Mouse (Mus musculus) embryonic facial prominence, embryonic 10.5 days (tissue): ENCODE results near the gene Gpr152. TPM values are rescaled to one million over a fixed set of nuclear protein-coding genes. Genes with fewer than 3 reads are reported as not detected.

Source experiments
- DNase-seq: peaks from one replicate; pipeline ENCODE4 v3.0.0-alpha.2; 2017; ENCODE audit warnings: low spot score
- H3K27ac ChIP-seq: fragments of 300-500 bp; sonication (generic); replicated peaks from 2 replicates; pipeline ENCODE4 v1.5.1; 2016; ENCODE audit warnings: mild to moderate bottlenecking
- H3K27me3 ChIP-seq: fragments of 300-500 bp; sonication (generic); replicated peaks from 2 replicates; pipeline ENCODE4 v1.6.1; 2016; ENCODE audit warnings: low read depth, mild to moderate bottlenecking; ENCODE audit not compliant: poor library complexity, severe bottlenecking
- H3K36me3 ChIP-seq: fragments of 300-500 bp; sonication (generic); replicated peaks from 2 replicates; pipeline ENCODE4 v1.6.1; 2016; ENCODE audit warnings: mild to moderate bottlenecking, moderate library complexity
- H3K4me1 ChIP-seq: fragments of 300-500 bp; sonication (generic); 2 replicates; pipeline ENCODE4 v1.6.1; 2016
- H3K4me3 ChIP-seq: fragments of 300-500 bp; sonication (generic); 2 replicates; pipeline ENCODE4 v1.5.1; 2016; ENCODE audit warnings: mild to moderate bottlenecking, moderate library complexity
- H3K9me3 ChIP-seq: fragments of 300-500 bp; sonication (generic); 2 replicates; pipeline ENCODE4 v1.6.1; 2016; ENCODE audit warnings: mild to moderate bottlenecking
- WGBS: fragments of 180-500 bp; shearing (Covaris S2); methylation state at CpG from one replicate; pipeline ENCODE4 v1.1.7; 2016; 5-methylcytosine and 5-hydroxymethylcytosine counted together
- polyA plus RNA-seq: library from polyadenylated mRNA; unstranded; fragments of >200 nt; fragmentation: Nextera tagmentation; extraction: Ambion mirVana; gene quantifications from 2 replicates; pipeline ENCODE4 v1.2.1, GENCODE M21; 2016

Gene Gpr152
- polyA plus RNA-seq, result not detected in 2 replicates

GRCm38 (mm10) chr19:4139446-4139845, at the start of gene Gpr152:
Gene Gpr152 (plus strand): TSS chr19:4139787.
- H3K4me1 ChIP-seq, result peaks cover 8% of the 10 kb centered on the region
- no peak for DNase-seq
- no peak within 1 kb of the TSS for H3K4me3 ChIP-seq
- no peaks in the 10 kb centered on the region for H3K36me3 ChIP-seq
- H3K27me3 ChIP-seq, result 0 out of 2 replicates have a peak, but pooled peaks cover 3% of the 10 kb centered on the region
- 0 out of 2 replicates have a peak within 1 kb of the TSS, but pooled peaks have one; percentile 10 for H3K27ac ChIP-seq
- H3K9me3 ChIP-seq, result no peaks in the 10 kb centered on the region
- 73% methylated on average over 2 of the region's 2 CpGs for WGBS

DNA sequence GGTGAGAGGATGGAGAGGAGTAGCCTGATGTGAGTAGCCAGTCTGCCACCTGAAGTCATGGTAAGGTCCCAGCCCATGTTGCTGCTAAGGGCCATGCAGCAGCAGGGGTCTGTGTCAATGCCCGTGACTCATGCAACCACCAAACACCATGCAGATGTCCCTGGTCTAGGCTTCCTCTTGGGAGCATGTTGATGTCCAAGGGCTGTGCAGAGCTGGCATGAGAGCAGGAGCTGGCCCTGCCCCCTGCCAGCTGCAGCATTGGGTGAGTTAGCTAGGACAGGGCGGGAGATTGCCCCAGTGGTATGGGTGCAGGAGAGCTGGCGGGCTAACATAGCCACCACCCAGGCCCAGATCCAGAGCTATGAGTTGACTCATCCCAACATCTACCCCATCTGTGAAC, 49.1 kb upstream of the Gpr152 start:
- Histone ChIP-seq H3K4me1 (no peaks in the 10 kb centered on the region), H3K4me3 (no peak overlapping the region), H3K27me3 (no peaks in the 10 kb centered on the region), H3K36me3 (no peaks in the 10 kb centered on the region), H3K27ac (no peak overlapping the region), H3K9me3 (no peaks in the 10 kb centered on the region)
- no peak for DNase-seq
- 85% methylated on average over 3 of the region's 3 CpGs for WGBS

GRCm38 (mm10) chr19:4091383-4091782, 48.2 kb upstream of the Gpr152 start:
- no peak overlapping the region for H3K4me3 ChIP-seq
- peaks cover 6% of the 10 kb centered on the region for H3K4me1 ChIP-seq
- no peaks in the 10 kb centered on the region for H3K36me3 ChIP-seq
- H3K27me3 ChIP-seq, result no peaks in the 10 kb centered on the region
- WGBS, result 72% methylated on average over 2 of the region's 2 CpGs
- no peak for DNase-seq
- no peak overlapping the region for H3K27ac ChIP-seq
- no peaks in the 10 kb centered on the region for H3K9me3 ChIP-seq

DNA sequence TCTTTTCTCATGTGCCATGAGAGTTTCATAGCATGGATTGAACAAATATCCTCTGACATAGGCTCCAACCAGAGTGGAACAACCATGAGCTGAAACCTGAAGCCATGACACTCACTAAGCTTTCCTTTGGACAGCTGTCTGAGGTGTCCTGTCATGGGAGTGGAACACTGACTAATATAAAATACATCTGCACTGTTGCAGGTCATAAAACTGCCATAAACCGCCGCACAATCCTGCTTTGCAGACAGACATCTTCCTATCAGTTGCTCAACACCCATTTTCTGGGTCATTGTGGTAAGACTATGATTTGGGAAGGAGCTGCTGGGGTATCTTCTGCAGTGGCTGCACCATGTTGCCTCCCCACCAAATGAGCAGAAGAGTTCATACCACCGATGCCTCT, 46.8 kb upstream of the Gpr152 start:
- Histone ChIP-seq H3K9me3 (no peaks in the 10 kb centered on the region), H3K36me3 (no peaks in the 10 kb centered on the region), H3K27me3 (no peaks in the 10 kb centered on the region), H3K4me3 (no peak overlapping the region), H3K27ac (no peak overlapping the region), H3K4me1 (peaks cover 17% of the 10 kb centered on the region)
- no peak for DNase-seq
- WGBS, result 90% methylated on average over 3 of the region's 3 CpGs

DNA sequence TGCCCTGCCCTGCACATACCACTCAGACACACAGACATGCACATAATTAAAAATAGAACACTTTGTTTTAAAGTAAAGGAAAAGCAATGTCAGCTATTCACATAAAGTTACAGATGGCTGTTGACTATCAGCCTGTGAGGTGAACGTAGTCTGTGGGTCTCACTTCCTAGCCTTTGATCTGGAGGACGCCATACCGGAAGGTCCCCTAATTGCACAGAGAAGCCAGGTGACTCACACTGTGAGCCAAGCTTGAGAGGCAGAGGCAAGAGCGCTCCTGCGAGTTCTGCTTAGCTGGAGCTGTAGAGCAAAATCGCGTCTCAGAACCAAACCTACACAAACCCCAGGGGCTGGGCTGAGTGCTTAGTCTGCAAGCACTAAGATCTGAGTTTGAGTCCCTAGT, 45.8 kb upstream of the Gpr152 start:
- Histone ChIP-seq H3K4me3 (no peak overlapping the region), H3K27ac (no peak overlapping the region), H3K9me3 (no peaks in the 10 kb centered on the region), H3K4me1 (peaks cover 28% of the 10 kb centered on the region), H3K27me3 (peaks cover 6% of the 10 kb centered on the region), H3K36me3 (no peaks in the 10 kb centered on the region)
- DNase-seq, result no peak
- 74% methylated on average over 7 of the region's 7 CpGs for WGBS

- 79% methylated on average over 3 of the region's 3 CpGs for WGBS
- H3K27me3 ChIP-seq, result peaks cover 11% of the 10 kb centered on the region
- peaks cover 33% of the 10 kb centered on the region for H3K4me1 ChIP-seq
- H3K27ac ChIP-seq, result no peak overlapping the region
- H3K4me3 ChIP-seq, result no peak overlapping the region
- H3K36me3 ChIP-seq, result no peaks in the 10 kb centered on the region
- no peaks in the 10 kb centered on the region for H3K9me3 ChIP-seq
- no peak for DNase-seq
Measured at GRCm38 (mm10) chr19:4094348-4094747, 45.2 kb upstream of the Gpr152 start.

DNA sequence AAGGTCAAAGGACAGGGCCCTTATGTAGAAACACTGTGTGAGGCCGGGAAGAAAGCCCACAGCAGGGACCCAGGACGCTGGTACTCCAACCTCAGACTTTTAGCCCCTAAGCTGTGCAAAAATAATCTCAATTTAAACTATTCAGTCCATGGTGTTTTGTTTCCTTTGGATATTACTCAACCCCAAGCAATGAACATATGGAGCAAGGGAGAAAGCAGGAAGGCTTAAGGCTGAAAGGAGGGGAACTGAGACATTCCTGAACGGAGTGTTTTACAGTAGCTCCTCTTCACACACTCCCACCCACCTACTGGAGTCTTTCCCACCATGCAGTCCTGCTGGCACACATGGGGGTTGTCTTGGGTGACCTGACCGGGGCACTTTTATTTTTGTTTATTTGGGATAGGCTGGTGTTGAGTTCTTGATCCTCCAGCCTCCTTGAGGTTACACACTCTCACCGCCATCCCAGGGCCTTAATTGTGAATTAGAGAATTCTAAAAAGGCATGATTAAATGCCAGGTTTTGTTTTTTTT, 44.7 kb upstream of the Gpr152 start:
- 79% methylated on average over 5 of the region's 5 CpGs for WGBS
- H3K4me1 ChIP-seq, result peaks cover 38% of the 10 kb centered on the region
- peaks cover 16% of the 10 kb centered on the region for H3K27me3 ChIP-seq
- no peak for DNase-seq
- H3K36me3 ChIP-seq, result no peaks in the 10 kb centered on the region
- no peak overlapping the region for H3K27ac ChIP-seq
- no peaks in the 10 kb centered on the region for H3K9me3 ChIP-seq
- H3K4me3 ChIP-seq, result no peak overlapping the region

DNA sequence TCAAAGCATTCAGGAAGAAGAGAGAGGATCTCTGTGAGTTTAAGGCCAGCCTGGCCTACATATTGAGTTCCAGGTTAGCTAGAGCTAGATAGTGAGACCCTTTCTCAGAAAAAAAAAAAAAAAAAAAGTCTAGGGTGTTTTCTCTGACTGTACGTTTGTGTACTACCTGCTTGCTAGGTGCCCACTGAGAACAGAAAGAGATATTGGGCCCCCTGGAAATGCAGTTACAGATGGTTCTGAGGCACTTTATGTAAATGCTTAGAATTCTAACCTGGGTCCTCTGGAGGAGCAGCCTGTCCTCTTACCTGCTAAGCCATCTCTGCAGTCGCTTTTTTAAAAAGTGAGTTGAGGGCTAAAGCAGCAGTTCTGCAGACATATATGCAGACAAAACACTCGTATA, 43.8 kb upstream of the Gpr152 start:
- H3K27me3 ChIP-seq, result peaks cover 26% of the 10 kb centered on the region
- 69% methylated on average over 3 of the region's 3 CpGs for WGBS
- no peaks in the 10 kb centered on the region for H3K36me3 ChIP-seq
- no peak overlapping the region for H3K4me3 ChIP-seq
- no peaks in the 10 kb centered on the region for H3K9me3 ChIP-seq
- H3K27ac ChIP-seq, result no peak overlapping the region
- no peak for DNase-seq
- peaks cover 48% of the 10 kb centered on the region for H3K4me1 ChIP-seq

GRCm38 (mm10) chr19:4096642-4097440, 42.7 kb upstream of the Gpr152 start, which contains the start of gene Cdk2ap2:
Gene Cdk2ap2 (plus strand): TSS chr19:4097182.
- peak; percentile 100 for DNase-seq
- peaks cover 58% of the 10 kb centered on the region for H3K4me1 ChIP-seq
- no peaks in the 10 kb centered on the region for H3K36me3 ChIP-seq
- peaks cover 36% of the 10 kb centered on the region for H3K27me3 ChIP-seq
- under 1% methylated on average over 65 of the region's 65 CpGs for WGBS
- H3K9me3 ChIP-seq, result no peaks in the 10 kb centered on the region
- H3K27ac ChIP-seq, result peak within 1 kb of the TSS; percentile 89
- H3K4me3 ChIP-seq, result peak within 1 kb of the TSS; percentile 76

DNA sequence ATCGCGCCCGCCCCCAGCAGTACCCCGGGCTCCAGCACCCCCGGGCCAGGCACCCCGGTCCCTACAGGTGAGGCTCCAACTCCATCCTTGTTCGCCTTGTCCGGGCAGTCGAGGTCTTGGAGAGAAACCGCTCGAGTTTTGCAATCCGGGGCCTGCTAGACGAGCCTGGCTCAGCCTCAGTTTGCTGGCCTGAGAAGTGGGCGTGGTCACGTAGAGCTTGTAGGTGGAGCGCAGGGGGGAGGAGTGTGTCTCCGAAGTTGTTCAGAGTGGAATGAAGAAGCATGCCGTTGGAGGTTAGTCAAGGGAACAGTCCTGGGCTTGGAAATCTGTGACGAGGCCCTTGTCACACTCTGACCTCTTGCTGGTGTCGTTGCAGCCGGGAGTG, 42.2 kb upstream of the Gpr152 start:
- Histone ChIP-seq H3K27ac (peak overlapping the region; percentile 89), H3K9me3 (no peaks in the 10 kb centered on the region), H3K4me1 (peaks cover 61% of the 10 kb centered on the region), H3K4me3 (peak overlapping the region; percentile 76), H3K27me3 (peaks cover 42% of the 10 kb centered on the region), H3K36me3 (no peaks in the 10 kb centered on the region)
- 2% methylated on average over 21 of the region's 21 CpGs for WGBS
- DNase-seq, result no peak

DNA sequence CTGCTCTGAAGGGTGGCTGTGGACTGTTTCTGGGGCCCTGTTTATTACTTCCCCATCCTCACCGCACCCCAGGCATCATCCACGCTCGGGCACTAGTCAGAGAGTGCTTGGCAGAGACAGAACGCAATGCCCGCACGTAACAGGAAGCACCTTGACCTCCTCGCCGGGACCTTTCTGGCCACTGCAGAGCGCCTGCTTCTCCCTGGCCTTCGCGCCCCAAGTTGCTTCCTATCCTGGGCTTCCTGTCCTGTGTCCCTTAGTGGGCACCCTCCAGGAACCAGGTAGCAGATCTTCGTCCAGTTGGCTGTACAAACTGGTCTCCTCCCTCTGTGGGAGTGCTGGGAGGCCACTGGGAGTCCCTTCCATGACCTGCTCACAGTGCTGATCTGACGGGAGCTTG, 41.2 kb upstream of the Gpr152 start:
- no peak for DNase-seq
- Histone ChIP-seq H3K36me3 (no peaks in the 10 kb centered on the region), H3K4me1 (peaks cover 61% of the 10 kb centered on the region), H3K27me3 (peaks cover 52% of the 10 kb centered on the region), H3K27ac (no peak overlapping the region), H3K4me3 (peak overlapping the region; percentile 17; the same call in 1 of the 2 replicates), H3K9me3 (no peaks in the 10 kb centered on the region)
- 89% methylated on average over 13 of the region's 13 CpGs for WGBS

DNA sequence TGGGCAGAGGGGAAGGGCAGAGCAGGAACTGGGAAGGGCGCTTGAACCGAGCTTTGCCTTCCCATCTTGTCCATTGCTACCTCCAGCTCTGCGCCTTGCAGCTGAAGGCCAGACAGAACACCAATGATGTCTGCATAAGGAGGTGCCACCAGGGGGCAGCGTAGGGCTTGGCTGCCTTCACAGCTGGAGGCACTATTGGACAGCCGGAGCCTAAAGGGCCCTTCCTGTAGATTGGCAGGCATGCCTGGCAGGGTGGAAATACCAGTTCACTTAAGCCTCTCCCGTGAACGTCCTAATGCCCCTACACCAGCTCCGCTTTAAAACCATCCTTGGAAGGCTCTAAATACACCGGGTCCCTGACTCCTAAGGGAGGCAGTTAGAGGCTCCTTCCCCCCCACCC, 40.5 kb upstream of the Gpr152 start:
- Histone ChIP-seq H3K4me3 (peak overlapping the region; percentile 70), H3K36me3 (no peaks in the 10 kb centered on the region), H3K27ac (no peak overlapping the region), H3K4me1 (peaks cover 61% of the 10 kb centered on the region), H3K27me3 (peaks cover 55% of the 10 kb centered on the region), H3K9me3 (no peaks in the 10 kb centered on the region)
- WGBS, result 12% methylated on average over 9 of the region's 9 CpGs
- peak; percentile 92 for DNase-seq
